Mouse (Mus musculus) intestine, embryonic 15.5 days (tissue): ENCODE results near the gene Sec63. TPM values are rescaled to one million over a fixed set of nuclear protein-coding genes. Genes with fewer than 3 reads are reported as not detected.

Experiments
- ATAC-seq: fragments of 200-750 bp; cut with Nextera tagmentation; 2 replicates; pipeline ENCODE4 v1.8.0; 2017; ENCODE audit warnings: moderate TSS enrichment, moderate library complexity
- H3K27ac ChIP-seq: fragments of 300-500 bp; sonication (generic); 2 replicates; pipeline ENCODE4 v1.5.1; 2015; ENCODE audit warnings: mild to moderate bottlenecking, inconsistent platforms
- H3K27me3 ChIP-seq: fragments of 300-500 bp; sonication (generic); replicated peaks from 2 replicates; pipeline ENCODE4 v1.6.1; 2015; ENCODE audit warnings: inconsistent platforms
- H3K36me3 ChIP-seq: fragments of 300-500 bp; sonication (generic); 2 replicates; pipeline ENCODE4 v1.6.1; 2015; ENCODE audit warnings: inconsistent platforms
- H3K4me1 ChIP-seq: fragments of 300-500 bp; sonication (generic); replicated peaks from 2 replicates; pipeline ENCODE4 v1.6.1; 2015; ENCODE audit warnings: inconsistent platforms
- H3K4me2 ChIP-seq: fragments of 300-500 bp; sonication (generic); replicated peaks from 2 replicates; pipeline ENCODE4 v1.6.1; 2015; ENCODE audit warnings: mild to moderate bottlenecking, inconsistent platforms
- H3K4me3 ChIP-seq: fragments of 300-500 bp; sonication (generic); replicated peaks from 2 replicates; pipeline ENCODE4 v1.5.1; 2015; ENCODE audit warnings: inconsistent platforms
- H3K9ac ChIP-seq: fragments of 300-500 bp; sonication (generic); 2 replicates; pipeline ENCODE4 v1.6.1; 2015; ENCODE audit warnings: inconsistent platforms
- H3K9me3 ChIP-seq: fragments of 300-500 bp; sonication (generic); 2 replicates; pipeline ENCODE4 v1.6.1; 2016; ENCODE audit warnings: inconsistent platforms
- WGBS: fragments of 180-500 bp; shearing (Covaris S2); methylation state at CpG from one replicate; pipeline ENCODE4 v1.1.7; 2015; 5-methylcytosine and 5-hydroxymethylcytosine counted together
- polyA plus RNA-seq: library from polyadenylated mRNA; unstranded; fragments of >200 nt; fragmentation: Nextera tagmentation; extraction: Ambion mirVana; gene quantifications from 2 replicates; pipeline ENCODE4 v1.2.1, GENCODE M21; 2015

Sec63 gene
- polyA plus RNA-seq, 1 experiment from 2014 or later, result 25.0 TPM

DNA sequence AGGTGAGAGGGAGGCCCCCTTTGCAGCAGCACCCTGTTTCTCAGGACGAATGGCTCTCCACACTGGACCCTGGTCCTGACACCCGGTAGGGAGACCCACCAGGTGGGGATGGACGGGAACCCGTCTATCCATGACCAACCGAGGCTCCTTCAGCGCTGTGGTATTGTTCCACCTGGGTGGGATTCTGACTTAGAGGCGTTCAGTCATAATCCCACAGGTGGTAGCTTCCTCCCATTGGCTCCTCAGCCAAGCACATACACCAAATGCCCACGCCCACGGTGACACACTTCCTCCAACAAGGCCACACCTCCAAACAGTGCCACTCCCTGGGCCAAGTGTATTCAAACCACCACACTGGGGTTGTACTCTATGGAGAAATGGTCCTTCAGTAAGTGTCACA is 95.3 kb downstream of the Sec63 start:
- Histone ChIP-seq H3K27me3 (no peaks in the 10 kb centered on the region), H3K4me2 (no peak overlapping the region), H3K4me3 (no peak overlapping the region), H3K36me3 (no peaks in the 10 kb centered on the region), H3K9ac (no peak overlapping the region), H3K27ac (no peak overlapping the region), H3K4me1 (0 out of 2 replicates have a peak, but pooled peaks cover 9% of the 10 kb centered on the region), H3K9me3 (no peaks in the 10 kb centered on the region)
- ATAC-seq, result no peak
- WGBS, result 98% methylated on average over 9 of the region's 9 CpGs

DNA sequence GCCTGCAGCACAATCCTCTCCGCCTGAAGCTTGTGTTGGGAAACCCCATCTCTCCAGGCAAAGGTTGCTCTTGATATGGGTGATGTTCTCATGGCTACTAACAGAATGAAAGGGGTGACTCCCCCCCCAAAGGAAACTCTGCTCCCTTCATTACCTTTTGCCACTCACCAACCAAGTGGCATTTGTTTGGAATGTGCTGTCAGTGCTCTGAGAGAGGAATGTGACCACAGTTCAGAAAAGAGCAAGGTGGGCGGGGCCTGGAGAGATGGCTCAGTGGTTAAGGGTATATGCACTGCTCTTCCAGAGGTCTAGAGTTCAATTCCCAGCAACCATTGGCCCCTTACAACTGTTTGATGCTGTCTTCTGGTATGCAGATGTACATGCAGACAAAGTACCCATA is 95.7 kb downstream of the Sec63 start:
- Histone ChIP-seq H3K4me2 (no peak overlapping the region), H3K9me3 (no peaks in the 10 kb centered on the region), H3K4me3 (no peak overlapping the region), H3K27me3 (no peaks in the 10 kb centered on the region), H3K27ac (no peak overlapping the region), H3K4me1 (0 out of 2 replicates have a peak, but pooled peaks cover 12% of the 10 kb centered on the region), H3K9ac (no peak overlapping the region), H3K36me3 (no peaks in the 10 kb centered on the region)
- no peak for ATAC-seq
- WGBS, result 94% methylated on average over 2 of the region's 2 CpGs

DNA sequence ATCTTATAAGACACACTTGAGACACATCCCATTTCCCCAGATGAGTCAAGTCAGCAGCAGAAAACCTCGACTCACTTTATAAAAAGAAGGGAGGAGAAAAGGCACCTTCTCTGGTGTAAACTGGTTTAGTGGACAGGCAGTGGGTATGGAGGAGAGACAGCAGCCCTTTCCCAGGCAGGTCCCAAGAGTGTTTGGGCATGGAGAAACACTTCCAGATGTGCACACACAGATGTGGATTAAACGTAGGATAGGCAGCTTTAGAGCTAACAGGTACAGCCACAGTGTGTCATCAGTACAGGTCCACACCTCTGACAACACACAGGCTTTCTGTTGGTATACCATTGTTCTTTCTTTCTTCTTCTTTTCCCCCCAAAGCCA is 98.5 kb downstream of the Sec63 start:
- no peaks in the 10 kb centered on the region for H3K27me3 ChIP-seq
- H3K36me3 ChIP-seq, result no peaks in the 10 kb centered on the region
- H3K4me2 ChIP-seq, result no peak overlapping the region
- no peak overlapping the region for H3K4me3 ChIP-seq
- H3K9me3 ChIP-seq, result no peaks in the 10 kb centered on the region
- WGBS, result 46% methylated on average over 2 of the region's 2 CpGs
- no peak for ATAC-seq
- no peak overlapping the region for H3K27ac ChIP-seq
- peaks cover 26% of the 10 kb centered on the region for H3K4me1 ChIP-seq
- H3K9ac ChIP-seq, result no peak overlapping the region

DNA sequence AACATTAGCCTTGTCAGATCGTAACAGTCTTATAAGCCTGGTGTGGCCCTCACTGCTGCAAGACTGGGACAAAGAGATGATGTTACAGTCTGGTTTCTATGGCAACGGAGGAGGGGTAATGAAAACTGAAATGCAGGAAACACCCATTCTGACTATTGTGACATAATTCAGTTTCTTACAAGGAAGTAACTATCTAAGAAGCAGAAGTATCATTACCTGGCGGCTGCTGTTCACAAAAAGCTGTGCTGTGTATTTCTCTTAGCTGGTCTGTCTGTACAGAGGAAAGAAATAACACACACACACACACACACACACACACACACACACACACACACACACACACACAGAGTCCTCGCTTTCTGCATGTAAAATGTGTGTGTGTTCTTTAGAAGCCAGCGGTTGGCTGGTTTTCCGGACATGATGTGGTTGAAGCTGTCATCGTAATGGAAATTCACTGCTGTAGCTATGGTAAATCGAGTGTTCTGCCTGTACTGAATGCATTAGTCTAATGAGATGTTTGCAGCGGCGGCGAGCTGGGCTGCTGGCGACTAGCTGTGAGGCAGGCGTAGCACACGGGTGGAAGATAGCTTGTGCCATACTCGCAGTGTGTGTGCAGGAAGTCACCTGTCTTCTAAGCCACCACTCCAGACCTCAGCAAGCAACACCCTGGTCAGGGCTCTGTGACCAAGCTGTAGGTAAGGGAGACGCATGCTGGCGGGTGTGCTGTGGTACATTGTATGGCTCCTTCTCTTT is 99.0 kb downstream of the Sec63 start, which contains the start of gene Scml4:
Gene Scml4, plus strand, starts transcription at position 212 of the 753 bp plus-strand sequence.
- Histone ChIP-seq H3K27me3 (no peaks in the 10 kb centered on the region), H3K9me3 (no peaks in the 10 kb centered on the region), H3K4me2 (peak within 1 kb of the TSS; percentile 45), H3K27ac (peak within 1 kb of the TSS; percentile 38; the same call in 1 of the 2 replicates), H3K9ac (no peak within 1 kb of the TSS), H3K4me1 (peaks cover 26% of the 10 kb centered on the region), H3K36me3 (no peaks in the 10 kb centered on the region), H3K4me3 (no peak within 1 kb of the TSS)
- ATAC-seq, result peak; percentile 64
- WGBS, result 49% methylated on average over 17 of the region's 17 CpGs

DNA sequence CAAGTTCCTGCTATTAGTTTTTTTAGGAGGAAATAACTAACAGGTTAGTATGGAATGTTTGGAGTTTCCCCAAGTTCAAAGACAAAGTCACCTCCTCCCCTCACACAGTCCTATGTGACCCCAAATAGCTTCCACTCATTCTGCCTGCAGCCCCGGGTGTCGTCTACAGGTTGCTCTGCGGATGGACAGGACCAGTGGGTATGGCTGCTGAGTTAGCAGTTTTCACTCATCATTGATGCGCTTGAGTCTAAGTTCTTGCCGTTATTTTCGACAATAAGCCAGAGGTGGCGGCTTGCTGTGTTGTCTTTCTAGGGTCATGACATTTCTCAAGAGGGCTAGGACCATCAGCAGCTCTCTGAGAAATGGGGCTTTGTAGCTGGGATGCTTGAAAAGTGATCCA is 100.2 kb downstream of the Sec63 start:
- ATAC-seq, result no peak
- 80% methylated on average over 7 of the region's 7 CpGs for WGBS
- Histone ChIP-seq H3K4me1 (peaks cover 26% of the 10 kb centered on the region), H3K9ac (no peak overlapping the region), H3K4me3 (no peak overlapping the region), H3K27ac (no peak overlapping the region), H3K4me2 (no peak overlapping the region), H3K27me3 (no peaks in the 10 kb centered on the region), H3K9me3 (no peaks in the 10 kb centered on the region), H3K36me3 (no peaks in the 10 kb centered on the region)

DNA sequence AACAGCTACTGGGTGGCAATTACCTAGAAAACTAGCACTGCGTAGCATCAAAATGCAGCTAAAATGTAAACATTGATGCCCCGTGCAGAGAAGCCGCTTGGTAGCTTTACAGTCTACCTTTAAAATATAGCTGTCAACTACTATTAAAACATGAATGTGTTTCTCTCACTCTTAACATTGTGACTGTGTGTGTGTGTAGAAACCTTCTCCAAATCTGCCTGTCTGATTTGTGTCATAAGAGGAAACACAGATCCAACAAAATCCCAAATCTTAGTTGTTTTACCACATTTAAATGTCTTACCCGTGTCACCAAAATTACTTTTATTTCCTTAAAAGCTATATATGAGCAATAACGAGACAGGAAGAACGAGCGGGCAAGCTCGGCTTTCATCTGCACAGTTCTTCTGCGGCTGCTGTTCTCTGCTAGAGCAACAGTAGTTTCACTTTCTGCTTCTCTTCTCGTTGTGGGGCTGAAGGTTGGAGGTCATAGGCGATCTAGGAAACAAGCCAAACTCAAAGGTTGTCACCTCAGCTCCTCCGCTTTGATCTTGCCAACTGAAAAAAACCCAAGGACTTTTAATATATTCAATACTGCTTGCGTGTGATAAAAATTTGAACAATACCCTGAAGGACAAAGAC is 100.9 kb downstream of the Sec63 start:
- H3K9ac ChIP-seq, result no peak overlapping the region
- peaks cover 26% of the 10 kb centered on the region for H3K4me1 ChIP-seq
- 0 out of 2 replicates have a peak overlapping the region, but pooled peaks have one; percentile 7 for H3K4me3 ChIP-seq
- ATAC-seq, result 0 out of 2 replicates have a peak, but pooled peaks have one; percentile 42
- 32% methylated on average over 13 of the region's 13 CpGs for WGBS
- no peaks in the 10 kb centered on the region for H3K27me3 ChIP-seq
- H3K4me2 ChIP-seq, result peak overlapping the region; percentile 46
- no peaks in the 10 kb centered on the region for H3K36me3 ChIP-seq
- no peak overlapping the region for H3K27ac ChIP-seq
- no peaks in the 10 kb centered on the region for H3K9me3 ChIP-seq

DNA sequence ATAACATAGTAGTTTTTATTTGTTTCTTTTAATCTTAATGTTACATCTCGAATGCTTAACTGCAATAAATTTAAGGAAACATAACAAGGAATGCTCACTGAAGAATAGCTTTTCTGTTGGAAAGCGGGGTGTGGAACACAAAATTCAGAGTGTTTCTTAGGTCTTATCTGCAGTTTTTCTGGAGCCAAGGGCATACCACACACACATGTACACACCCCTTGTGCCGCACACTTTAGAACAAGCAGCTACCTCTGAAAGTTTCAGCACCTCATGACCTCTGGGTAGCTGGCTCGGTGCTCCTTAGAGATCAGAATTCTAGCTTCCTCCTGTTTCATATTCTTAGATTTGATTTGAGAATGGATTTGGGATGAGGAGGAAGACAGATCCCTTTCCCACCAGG is 101.5 kb downstream of the Sec63 start:
- Histone ChIP-seq H3K4me2 (no peak overlapping the region), H3K9me3 (no peaks in the 10 kb centered on the region), H3K4me1 (peaks cover 26% of the 10 kb centered on the region), H3K4me3 (no peak overlapping the region), H3K27me3 (no peaks in the 10 kb centered on the region), H3K27ac (no peak overlapping the region), H3K36me3 (no peaks in the 10 kb centered on the region), H3K9ac (no peak overlapping the region)
- ATAC-seq, result no peak
- 67% methylated on average over 4 of the region's 4 CpGs for WGBS

DNA sequence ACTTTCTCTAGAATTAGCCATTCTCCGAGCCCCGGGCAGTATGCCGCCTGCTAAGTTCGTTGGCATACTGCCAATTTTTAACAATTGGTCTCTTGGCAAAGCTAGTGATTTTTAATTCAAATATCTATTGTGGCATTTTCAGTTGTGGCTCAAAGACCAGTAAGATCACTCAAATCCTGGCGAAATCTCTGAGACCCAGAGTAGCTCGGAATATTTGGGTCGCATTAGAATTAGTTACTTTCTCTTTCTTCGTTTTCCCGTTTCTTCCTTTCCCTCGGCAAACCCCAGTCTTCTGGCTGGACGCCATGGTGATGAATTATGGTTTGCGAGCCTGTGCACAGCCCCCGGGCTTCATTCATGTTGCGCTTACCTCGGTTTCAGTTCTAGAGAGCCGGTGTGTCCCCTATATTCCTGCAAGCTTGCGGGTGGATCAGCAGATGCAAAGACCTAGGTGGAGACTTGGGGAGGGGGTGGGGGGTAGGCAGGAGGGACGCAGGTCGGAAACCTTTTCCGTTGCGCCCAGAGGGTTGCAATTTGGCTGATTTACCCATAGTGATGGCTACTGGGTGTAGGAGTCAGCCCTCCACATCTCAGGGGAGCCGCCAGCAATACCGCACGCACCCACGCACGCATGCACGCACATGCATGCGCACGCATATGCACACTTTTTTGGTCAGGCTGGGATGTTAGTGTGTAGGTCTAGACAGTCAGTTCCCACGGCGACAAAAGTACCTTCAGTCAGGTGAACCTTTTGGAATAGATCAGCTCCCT is 102.5 kb downstream of the Sec63 start:
- peak overlapping the region; percentile 60 for H3K4me2 ChIP-seq
- H3K36me3 ChIP-seq, result no peaks in the 10 kb centered on the region
- ATAC-seq, result 0 out of 2 replicates have a peak, but pooled peaks have one; percentile 42
- no peak overlapping the region; the same call in 1 of the 2 replicates for H3K9ac ChIP-seq
- 35% methylated on average over 31 of the region's 31 CpGs for WGBS
- H3K27ac ChIP-seq, result no peak overlapping the region
- H3K4me1 ChIP-seq, result peaks cover 26% of the 10 kb centered on the region
- no peaks in the 10 kb centered on the region for H3K27me3 ChIP-seq
- no peaks in the 10 kb centered on the region for H3K9me3 ChIP-seq
- peak overlapping the region; percentile 27 for H3K4me3 ChIP-seq

DNA sequence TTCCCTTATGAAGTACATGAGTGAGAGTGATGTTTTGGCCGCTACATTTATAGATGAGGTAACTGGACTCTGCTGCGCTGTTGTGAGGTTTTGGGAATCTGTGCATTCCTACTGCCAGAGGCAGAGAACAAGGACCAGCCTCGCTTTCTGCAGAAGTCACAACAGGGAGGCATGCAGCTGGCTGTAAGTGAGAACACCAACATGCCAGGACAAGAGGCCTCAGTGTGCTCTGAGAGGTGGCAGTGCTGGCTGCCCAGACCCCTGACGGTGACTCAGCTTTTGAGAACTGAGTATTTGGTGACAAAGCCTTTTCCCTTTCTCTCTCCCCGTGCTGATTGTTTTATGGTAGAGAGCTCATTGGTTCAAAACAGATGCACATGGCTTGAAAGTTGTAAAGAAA is 103.4 kb downstream of the Sec63 start:
- H3K9ac ChIP-seq, result no peak overlapping the region
- peaks cover 26% of the 10 kb centered on the region for H3K4me1 ChIP-seq
- no peaks in the 10 kb centered on the region for H3K36me3 ChIP-seq
- no peak overlapping the region for H3K4me3 ChIP-seq
- WGBS, result 51% methylated on average over 5 of the region's 5 CpGs
- H3K4me2 ChIP-seq, result peak overlapping the region; percentile 60; the same call in 1 of the 2 replicates
- H3K27ac ChIP-seq, result no peak overlapping the region
- no peaks in the 10 kb centered on the region for H3K27me3 ChIP-seq
- no peak for ATAC-seq
- H3K9me3 ChIP-seq, result no peaks in the 10 kb centered on the region

DNA sequence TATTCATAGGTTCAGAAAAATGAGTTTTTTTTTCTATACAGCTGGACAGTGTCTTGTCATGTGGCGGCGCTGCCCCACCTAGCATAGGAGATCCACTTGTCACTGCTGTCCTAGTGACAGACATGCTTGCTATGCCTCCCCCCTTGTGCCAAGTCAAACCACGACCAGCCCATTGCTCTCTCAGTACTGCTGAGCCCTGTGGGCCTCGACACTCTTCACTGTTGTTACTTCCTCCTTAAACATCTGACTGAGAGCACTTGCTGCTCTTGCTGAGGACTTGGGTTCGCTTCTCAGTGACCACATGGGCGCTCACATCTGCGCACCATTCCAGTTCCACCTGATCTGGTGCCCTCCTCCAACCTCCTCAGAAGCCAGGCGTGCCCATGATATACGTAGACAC is 107.1 kb downstream of the Sec63 start:
- H3K4me2 ChIP-seq, result no peak overlapping the region
- H3K36me3 ChIP-seq, result no peaks in the 10 kb centered on the region
- no peak overlapping the region for H3K4me3 ChIP-seq
- no peak overlapping the region for H3K27ac ChIP-seq
- no peaks in the 10 kb centered on the region for H3K27me3 ChIP-seq
- peaks cover 10% of the 10 kb centered on the region for H3K4me1 ChIP-seq
- H3K9me3 ChIP-seq, result no peaks in the 10 kb centered on the region
- WGBS, result 92% methylated on average over 9 of the region's 9 CpGs
- no peak for ATAC-seq
- H3K9ac ChIP-seq, result no peak overlapping the region

DNA sequence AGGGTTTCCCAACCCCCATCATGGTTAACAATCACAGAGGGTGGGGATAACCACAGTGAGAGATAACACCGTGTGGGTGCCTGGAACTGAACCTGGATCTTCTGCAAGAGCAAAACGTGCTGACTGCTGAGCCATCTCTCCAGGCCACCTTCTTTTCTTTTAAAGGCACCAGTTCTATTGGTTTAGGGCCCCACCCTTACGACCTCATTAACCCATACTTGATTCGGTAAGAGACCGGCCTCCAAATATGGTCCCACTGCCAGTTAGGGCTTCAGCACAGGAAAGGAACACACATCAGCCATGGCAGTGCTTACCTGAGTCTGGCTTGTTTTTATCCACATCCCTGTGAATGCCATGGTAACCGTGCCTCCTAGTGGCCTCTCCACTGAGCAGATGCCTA is 108.2 kb downstream of the Sec63 start:
- Histone ChIP-seq H3K4me1 (peaks cover 4% of the 10 kb centered on the region), H3K9ac (no peak overlapping the region), H3K4me3 (no peak overlapping the region), H3K9me3 (no peaks in the 10 kb centered on the region), H3K36me3 (no peaks in the 10 kb centered on the region), H3K27me3 (no peaks in the 10 kb centered on the region), H3K4me2 (no peak overlapping the region), H3K27ac (no peak overlapping the region)
- WGBS, result 62% methylated on average over 6 of the region's 6 CpGs
- no peak for ATAC-seq

DNA sequence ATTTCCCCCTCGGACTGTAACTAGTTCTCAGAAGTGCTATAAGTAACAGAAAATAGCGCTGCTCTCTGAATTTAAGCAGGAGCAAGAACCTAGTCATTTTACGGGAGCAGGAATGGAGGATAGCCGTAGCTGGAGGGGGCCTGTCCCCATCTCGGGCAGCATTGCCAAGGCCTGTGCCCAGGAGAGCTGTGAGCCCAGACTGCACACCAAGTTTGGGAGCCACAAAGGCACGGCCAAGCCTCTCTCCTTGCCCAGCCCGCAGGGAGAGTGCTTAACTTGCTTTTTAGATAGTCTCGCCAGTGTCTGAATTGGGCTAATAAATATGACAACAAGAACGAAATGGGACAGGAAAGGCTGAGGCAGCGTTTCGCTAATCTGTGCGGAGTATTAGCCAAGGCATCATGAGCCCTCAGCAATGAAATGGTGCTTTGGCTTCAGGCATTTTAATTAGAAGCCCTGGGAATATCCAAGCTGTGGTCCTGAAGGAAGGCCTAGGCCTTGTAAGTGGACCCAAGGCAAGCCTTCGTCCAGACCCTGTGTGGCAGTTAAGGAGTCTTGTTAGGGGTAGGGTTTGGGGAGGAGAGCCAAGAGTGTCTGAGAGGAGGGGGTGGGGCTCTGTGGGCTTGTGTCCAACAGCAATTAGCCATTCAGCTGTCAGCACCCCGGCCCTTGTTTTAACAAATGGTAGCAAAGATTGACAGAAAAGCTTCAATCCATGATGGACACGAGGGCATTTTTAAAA is 111.1 kb downstream of the Sec63 start:
- H3K4me1 ChIP-seq, result no peaks in the 10 kb centered on the region
- ATAC-seq, result no peak
- no peaks in the 10 kb centered on the region for H3K9me3 ChIP-seq
- H3K9ac ChIP-seq, result no peak overlapping the region
- no peak overlapping the region for H3K4me3 ChIP-seq
- H3K36me3 ChIP-seq, result no peaks in the 10 kb centered on the region
- no peak overlapping the region for H3K27ac ChIP-seq
- H3K4me2 ChIP-seq, result no peak overlapping the region
- H3K27me3 ChIP-seq, result no peaks in the 10 kb centered on the region
- 75% methylated on average over 15 of the region's 15 CpGs for WGBS
